Mouse (Mus musculus) liver, adult (tissue): ENCODE results near the gene Tcf23.

Source experiments
- GATA4 ChIP-seq: IDR thresholded peaks from 2 replicates; pipeline ENCODE4 v1.6.1; 2014; ENCODE audit warnings: mild to moderate bottlenecking, low read length; ENCODE audit not compliant: insufficient replicate concordance

Gene Tcf23

DNA sequence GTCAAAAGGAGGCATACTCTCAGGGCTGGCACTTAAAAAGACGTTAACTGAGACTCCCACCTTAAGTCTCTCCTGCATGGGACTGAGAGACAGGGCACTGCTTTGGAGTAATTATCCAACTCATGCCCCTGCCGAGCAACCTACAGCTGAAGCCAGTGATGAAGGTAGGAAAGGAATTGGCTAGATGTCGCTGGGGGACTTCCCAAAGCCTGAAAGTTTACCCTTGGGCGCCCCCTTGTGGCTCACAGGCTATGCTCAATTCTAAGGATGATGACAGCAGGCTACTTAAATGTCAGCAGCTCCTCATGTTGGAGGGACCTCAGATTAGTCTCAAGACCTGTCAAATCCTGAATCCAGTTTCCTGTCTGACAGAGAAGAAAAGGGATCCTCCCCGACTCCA, 35.7 kb downstream of the Tcf23 start:
- no peak for TF ChIP-seq GATA4

DNA sequence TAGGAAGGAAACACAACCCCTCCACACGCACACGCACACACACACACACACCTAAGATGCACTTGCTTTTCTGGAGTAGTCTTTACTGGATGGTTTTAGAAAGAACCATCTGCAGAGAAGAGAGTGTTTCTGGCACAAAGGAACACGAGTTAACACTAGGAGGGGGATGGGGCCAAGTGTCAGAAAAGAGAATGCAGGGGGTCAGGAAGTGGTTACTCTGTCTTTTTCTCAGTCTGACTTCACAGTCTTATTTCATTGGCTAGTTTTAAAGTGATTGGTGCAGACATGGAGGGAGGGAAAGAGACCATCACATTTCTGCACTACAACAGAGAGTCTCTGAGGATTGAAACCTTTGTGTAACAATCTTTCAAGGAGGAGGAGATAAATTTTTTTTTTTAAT, 44.3 kb downstream of the Tcf23 start:
- TF ChIP-seq GATA4, result no peak

DNA sequence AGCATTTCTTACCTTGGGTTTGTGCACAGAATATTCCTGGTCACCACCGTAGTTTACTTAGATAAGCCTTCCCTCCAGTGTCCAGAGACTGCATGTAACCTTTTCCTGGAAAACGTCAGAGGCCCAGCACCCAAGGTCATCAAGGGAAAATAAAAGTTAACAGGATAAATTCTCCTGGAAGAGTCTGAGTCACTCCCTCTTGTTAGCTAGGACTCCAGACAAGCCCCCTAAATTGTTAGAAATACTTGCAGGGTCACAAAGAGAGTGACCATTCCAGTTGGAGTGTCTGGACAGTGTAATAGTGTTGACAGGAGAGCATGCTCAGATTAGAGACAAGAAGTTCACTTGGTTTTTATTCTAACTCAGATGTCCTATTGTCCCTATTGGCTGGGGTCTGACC, 47.5 kb downstream of the Tcf23 start:
- no peak for TF ChIP-seq GATA4

DNA sequence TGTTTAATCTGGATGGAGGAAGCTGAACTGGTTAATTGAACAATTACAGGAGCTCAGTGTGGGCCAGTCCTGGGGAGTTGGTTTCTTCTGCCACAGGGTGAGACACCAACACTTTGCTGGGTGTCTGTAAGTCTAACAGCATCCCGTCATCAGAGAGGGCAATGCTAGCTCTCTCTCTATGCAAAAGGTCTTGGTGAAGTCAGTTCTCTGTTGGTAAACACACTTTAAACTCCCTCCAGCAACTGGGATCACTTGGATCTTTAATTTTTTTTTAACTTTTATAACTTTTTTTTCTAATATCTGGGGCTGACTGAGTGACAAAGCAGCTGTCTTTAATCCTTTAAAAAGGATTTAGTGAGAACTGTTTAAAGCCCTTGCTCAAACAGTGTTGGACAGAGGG, 54.2 kb downstream of the Tcf23 start:
- TF ChIP-seq GATA4, result no peak

DNA sequence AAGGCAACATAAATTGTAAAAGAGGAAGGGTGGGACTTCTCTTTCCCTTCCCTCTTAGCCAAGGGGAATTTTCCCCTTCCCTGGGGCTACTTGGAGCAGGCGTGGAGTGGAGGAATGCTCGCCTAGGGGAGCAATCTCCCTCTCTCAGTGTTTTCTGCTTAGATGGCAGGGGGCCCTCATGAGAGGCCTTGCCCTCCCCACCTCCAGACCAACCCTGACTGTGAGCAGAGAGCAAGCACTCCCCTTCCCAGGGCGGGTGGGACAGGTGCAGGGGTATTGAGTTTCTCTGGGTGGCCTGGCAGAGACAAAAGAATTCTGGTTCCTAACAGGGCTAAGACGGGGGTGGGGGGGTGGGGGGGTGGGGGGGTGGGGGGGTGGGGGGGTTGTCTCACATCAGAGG, 54.8 kb downstream of the Tcf23 start:
- TF ChIP-seq GATA4, result no peak

DNA sequence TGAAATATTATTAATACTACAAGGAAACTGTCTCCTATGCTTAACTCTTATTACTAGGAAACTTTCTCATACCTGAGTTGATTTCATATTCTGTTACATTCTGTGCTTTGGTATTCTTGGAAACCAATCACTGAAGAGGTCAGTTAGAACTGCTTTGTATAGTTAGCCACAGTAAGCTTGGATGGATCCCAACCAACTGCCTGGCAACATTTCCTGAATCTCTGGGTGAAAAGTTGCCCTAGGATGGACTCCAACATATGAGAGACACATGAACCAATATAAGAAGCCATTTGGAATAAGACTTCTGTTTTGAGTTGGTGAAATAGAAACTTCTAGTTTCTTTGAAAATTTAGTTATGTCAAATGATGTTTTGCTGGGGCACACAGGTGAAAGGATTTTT, 56.2 kb downstream of the Tcf23 start:
- TF ChIP-seq GATA4, result no peak
